Mouse (Mus musculus): ENCODE measurements around the gene Pear1.

- TF ChIP-seq GATA1 (IDR thresholded peaks at IDR 0.05; ENCODE audit: low read length) (no peak), TAL1 (IDR thresholded peaks at IDR 0.05; ENCODE audit: low read length) (no peak)
Measured at GRCm38 (mm10) chr3:87728696-87729095, 95.4 kb downstream of the Pear1 start.
